Mouse (Mus musculus) bone marrow, adult 2 months (tissue): Measurements from ENCODE around the gene Arhgap42.

Source experiments
- CTCF ChIP-seq: fragments of 200-500 bp; IDR thresholded peaks from 2 replicates; pipeline ENCODE4 v1.5.1; 2011; ENCODE audit warnings: low read length, control low read depth; ENCODE audit not compliant: control insufficient read depth, insufficient read depth
- POLR2A ChIP-seq: fragments of 200-500 bp; IDR thresholded peaks from 2 replicates; pipeline ENCODE4 v1.6.1; 2011; ENCODE audit warnings: low read depth, mild to moderate bottlenecking, control low read depth, low read length, borderline replicate concordance; ENCODE audit not compliant: control insufficient read depth

GRCm38 (mm10) chr9:9165641-9166063 is 73.2 kb downstream of the Arhgap42 start:
- TF ChIP-seq CTCF = no peak
- TF ChIP-seq POLR2A = no peak
